Mouse (Mus musculus): ENCODE measurements around the gene Dmpk. TPM values are rescaled to one million over a fixed set of nuclear protein-coding genes. Genes with fewer than 3 reads are reported as not detected.

The Dmpk gene
- 100 to 1,000 TPM; 265 to 336 TPM for total RNA-seq (2021)
- long read RNA-seq, experiment 1, transcript Dmpk-210 (2 exons, 592 nt), result minor isoform, 5 of 370 reads
- long read RNA-seq, experiment 1, transcript Dmpk-201 (15 exons, 2,761 nt), result major isoform, 93 of 370 reads
- long read RNA-seq, experiment 1, partial matches to known transcripts, result 51 of 370 reads
- long read RNA-seq, experiment 1, other reads (novel, unspliced or antisense), result 215 of 370 reads
- long read RNA-seq, experiment 2, transcript Dmpk-201 (15 exons, 2,761 nt), result major isoform, 74 of 317 reads
- long read RNA-seq, experiment 2, partial matches to known transcripts, result 39 of 317 reads
- long read RNA-seq, experiment 2, other reads (novel, unspliced or antisense), result 197 of 317 reads

GRCm38 (mm10) chr7:19083701-19084100, at the start of gene Dmpk:
Dmpk (plus strand) TSS chr7:19083849.
- TF ChIP-seq CTCF (IDR thresholded peaks at IDR 0.05), result no peak
- intact Hi-C loops (cut with DNase I), result no loop called here
- Histone ChIP-seq H3K4me3 (peak within 1 kb of the TSS; percentile 87), H3K27ac (peak within 1 kb of the TSS; percentile 99)
- peak; percentile 81 for DNase-seq

- TF ChIP-seq CTCF (IDR thresholded peaks at IDR 0.05), result no peak
- Histone ChIP-seq H3K4me3 (no peak overlapping the region), H3K27ac (no peak overlapping the region)
- intact Hi-C loops (cut with DNase I), result no loop called here
- DNase-seq, result no peak
These were observed 39.0 kb upstream of the Dmpk start for GRCm38 (mm10) chr7:19044616-19045015.

- no peak overlapping the region for H3K4me3 ChIP-seq
- intact Hi-C loops (cut with DNase I), result no loop called here
- peak; percentile 88 for DNase-seq
- H3K27ac ChIP-seq, result peak overlapping the region; percentile 69
- peak; percentile 14; the same call in 1 of the 2 replicates for TF ChIP-seq CTCF (IDR thresholded peaks at IDR 0.05)
These were observed 37.2 kb upstream of the Dmpk start for GRCm38 (mm10) chr7:19046286-19047069.

GRCm38 (mm10) chr7:19048006-19048527, 35.6 kb upstream of the Dmpk start:
- H3K27ac ChIP-seq, result no peak overlapping the region
- DNase-seq, result no peak
- no peak overlapping the region for H3K4me3 ChIP-seq
- TF ChIP-seq CTCF (IDR thresholded peaks at IDR 0.05), result no peak
- intact Hi-C loops (cut with DNase I), result no loop called here

- DNase-seq, result no peak
- no peak overlapping the region for H3K4me3 ChIP-seq
- TF ChIP-seq CTCF (IDR thresholded peaks at IDR 0.05), result no peak
- no peak overlapping the region for H3K27ac ChIP-seq
- intact Hi-C loops (cut with DNase I), result no loop called here
These were observed 34.4 kb upstream of the Dmpk start for GRCm38 (mm10) chr7:19049252-19049651.

GRCm38 (mm10) chr7:19050172-19050571, 33.5 kb upstream of the Dmpk start:
- no peak overlapping the region for H3K27ac ChIP-seq
- intact Hi-C loops (cut with DNase I), result no loop called here
- TF ChIP-seq CTCF (IDR thresholded peaks at IDR 0.05), result no peak
- H3K4me3 ChIP-seq, result no peak overlapping the region
- no peak for DNase-seq

- H3K4me3 ChIP-seq, result no peak overlapping the region
- intact Hi-C loops (cut with DNase I), result no loop called here
- no peak for TF ChIP-seq CTCF (IDR thresholded peaks at IDR 0.05)
- peak; percentile 46 for DNase-seq
- peak overlapping the region; percentile 46 for H3K27ac ChIP-seq
These were observed 32.5 kb upstream of the Dmpk start for GRCm38 (mm10) chr7:19051161-19051560.

GRCm38 (mm10) chr7:19052345-19053135, 31.1 kb upstream of the Dmpk start:
- intact Hi-C loops (cut with DNase I), result no loop called here
- peak; percentile 87 for DNase-seq
- H3K27ac ChIP-seq, result peak overlapping the region; percentile 84
- no peak overlapping the region for H3K4me3 ChIP-seq
- peak; percentile 14; the same call in 1 of the 2 replicates for TF ChIP-seq CTCF (IDR thresholded peaks at IDR 0.05)

GRCm38 (mm10) chr7:19053136-19053532, 30.5 kb upstream of the Dmpk start:
- no peak overlapping the region for H3K4me3 ChIP-seq
- DNase-seq, result no peak
- TF ChIP-seq CTCF (IDR thresholded peaks at IDR 0.05), result no peak
- intact Hi-C loops (cut with DNase I), result no loop called here
- H3K27ac ChIP-seq, result peak overlapping the region; percentile 74

GRCm38 (mm10) chr7:19054047-19054776, 29.4 kb upstream of the Dmpk start, which contains the start of gene Rsph6a:
Rsph6a (plus strand) TSS chr7:19054690.
- intact Hi-C loops (cut with DNase I), result no loop called here
- DNase-seq, result peak; percentile 61
- peak; percentile 58 for TF ChIP-seq CTCF (IDR thresholded peaks at IDR 0.05)
- Histone ChIP-seq H3K27ac (no peak within 1 kb of the TSS), H3K4me3 (no peak within 1 kb of the TSS)

- no peak for TF ChIP-seq CTCF (IDR thresholded peaks at IDR 0.05)
- DNase-seq, result no peak
- H3K4me3 ChIP-seq, result no peak overlapping the region
- H3K27ac ChIP-seq, result no peak overlapping the region
- intact Hi-C loops (cut with DNase I), result no loop called here
These were observed 28.9 kb upstream of the Dmpk start for GRCm38 (mm10) chr7:19054777-19055076.

- Histone ChIP-seq H3K4me3 (no peak overlapping the region), H3K27ac (no peak overlapping the region)
- DNase-seq, result no peak
- no peak for TF ChIP-seq CTCF (IDR thresholded peaks at IDR 0.05)
- intact Hi-C loops (cut with DNase I), result no loop called here
These were observed 28.5 kb upstream of the Dmpk start for GRCm38 (mm10) chr7:19055108-19055507.

All from gastrocnemius, adult 2 months (tissue).